Mouse (Mus musculus) inflammation-experienced regulatory T-cells (primary cell): ENCODE data around the gene Fat4. TPM values are rescaled to one million over a fixed set of nuclear protein-coding genes. Genes with fewer than 3 reads are reported as not detected.

ENCODE experiments used
- polyA plus RNA-seq, 2 experiments: library from polyadenylated mRNA; unstranded; fragments of 100-300 nt; shearing (Covaris generic); gene quantifications; one replicate each; pipeline ENCODE4 v1.2.1; 2017

The Fat4 gene
- polyA plus RNA-seq: 1 to 10 TPM in 1 of 2 experiments, under 1 TPM in 1; 0.12 to 1.5 TPM

GRCm38 (mm10) chr3:38886890-38887355 lies at the start of gene Fat4:
Gene Fat4, plus strand, starts transcription at chr3:38886940.

